Mouse (Mus musculus): ENCODE data around the gene Gmfg. TPM values are rescaled to one million over a fixed set of nuclear protein-coding genes. Genes with fewer than 3 reads are reported as not detected.

The Gmfg gene
- polyA plus RNA-seq, 1 experiment from 2014 or later = 5.3 TPM

DNA sequence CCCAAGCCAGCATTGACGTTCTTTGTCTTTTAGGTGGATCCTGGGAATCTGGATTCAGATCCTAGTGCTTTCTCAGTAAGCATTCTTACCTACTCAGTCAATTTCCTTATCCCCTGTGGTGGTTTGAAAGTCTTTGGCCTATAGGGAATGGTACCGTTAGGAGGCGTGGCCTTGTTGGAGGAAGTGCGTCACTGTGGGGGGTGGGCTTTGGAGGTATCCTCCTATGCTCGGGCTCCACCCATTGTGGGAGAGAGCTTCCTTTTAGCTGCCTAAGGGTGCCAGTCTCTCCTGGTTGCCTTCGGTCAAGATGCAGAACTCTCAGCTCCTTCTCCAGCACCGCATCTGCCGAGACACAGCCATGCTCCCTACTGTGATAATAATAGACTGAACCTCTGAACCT lies 55.1 kb downstream of the Gmfg start:
- no peak overlapping the region for H3K9ac ChIP-seq (replicated peaks)
- no peak for ATAC-seq (ENCODE audit: low FRiP score)
- H3K4me1 ChIP-seq = peaks cover 16% of the 10 kb centered on the region
- 92% methylated on average over 8 of the region's 8 CpGs for WGBS
- H3K4me3 ChIP-seq (replicated peaks) = no peak overlapping the region
- no peaks in the 10 kb centered on the region for H3K9me3 ChIP-seq (replicated peaks)
- peaks cover 4% of the 10 kb centered on the region; the same call in 1 of the 2 replicates for H3K27me3 ChIP-seq (replicated peaks)
- H3K4me2 ChIP-seq = no peak overlapping the region
- H3K36me3 ChIP-seq = no peaks in the 10 kb centered on the region
- no peak overlapping the region for H3K27ac ChIP-seq (replicated peaks)

DNA sequence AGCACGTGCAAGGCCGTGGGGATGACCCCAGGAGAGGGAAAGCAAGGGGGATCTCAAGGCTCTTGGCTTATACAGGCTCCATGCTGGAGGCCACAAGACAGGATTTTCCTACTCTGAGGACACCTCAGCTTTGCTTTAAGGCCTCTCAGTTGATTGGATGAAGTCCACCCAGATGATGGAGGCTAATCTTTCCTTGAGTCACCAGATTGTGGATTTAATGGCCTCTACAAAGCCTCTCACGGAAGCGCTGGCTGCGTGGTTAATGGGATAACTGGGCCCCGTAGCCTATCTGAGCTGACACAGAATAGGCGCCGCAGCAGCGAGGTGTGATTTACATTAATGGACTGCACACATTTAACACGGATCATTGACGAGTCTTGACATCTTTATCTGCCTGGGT lies 58.2 kb downstream of the Gmfg start:
- no peak for ATAC-seq (ENCODE audit: low FRiP score)
- Histone ChIP-seq H3K9ac (replicated peaks) (no peak overlapping the region), H3K9me3 (replicated peaks) (no peaks in the 10 kb centered on the region), H3K27me3 (replicated peaks) (no peaks in the 10 kb centered on the region), H3K4me1 (peaks cover 7% of the 10 kb centered on the region; the same call in 1 of the 2 replicates), H3K27ac (replicated peaks) (no peak overlapping the region; the same call in 1 of the 2 replicates), H3K4me2 (no peak overlapping the region), H3K4me3 (replicated peaks) (no peak overlapping the region), H3K36me3 (no peaks in the 10 kb centered on the region)
- WGBS = 51% methylated on average over 11 of the region's 11 CpGs

Other genes with a start within 250 kb of the Gmfg start
- 6.9 and 18.2 TPM in 2 replicates for gene Eid2, start 169.6 kb upstream of the Gmfg start, polyA plus RNA-seq (2015; fragmentation: Nextera tagmentation; extraction: Ambion mirVana)
- 33.5 and 37.7 TPM in 2 replicates for gene Eid2b, start 159.7 kb upstream of the Gmfg start, polyA plus RNA-seq (2015; fragmentation: Nextera tagmentation; extraction: Ambion mirVana)
- gene Selenov, start 146.3 kb upstream of the Gmfg start, polyA plus RNA-seq (2015; fragmentation: Nextera tagmentation; extraction: Ambion mirVana) = 1.8 and 2.4 TPM in 2 replicates
- 18.6 and 19.8 TPM in 2 replicates for gene Dll3, start 135.2 kb upstream of the Gmfg start, polyA plus RNA-seq (2015; fragmentation: Nextera tagmentation; extraction: Ambion mirVana)
- gene Timm50, start 125.4 kb upstream of the Gmfg start, polyA plus RNA-seq (2015; fragmentation: Nextera tagmentation; extraction: Ambion mirVana) = 125 and 136 TPM in 2 replicates
- 92.8 and 101 TPM in 2 replicates for gene Supt5, start 98.7 kb upstream of the Gmfg start, polyA plus RNA-seq (2015; fragmentation: Nextera tagmentation; extraction: Ambion mirVana)
- 467 and 619 TPM in 2 replicates for gene Rps16, start 86.8 kb upstream of the Gmfg start, polyA plus RNA-seq (2015; fragmentation: Nextera tagmentation; extraction: Ambion mirVana)
- gene Plekhg2, start 64.8 kb upstream of the Gmfg start, polyA plus RNA-seq (2015; fragmentation: Nextera tagmentation; extraction: Ambion mirVana) = 21.4 and 26.5 TPM in 2 replicates
- gene Zfp36, start 57.2 kb upstream of the Gmfg start, polyA plus RNA-seq (2015; fragmentation: Nextera tagmentation; extraction: Ambion mirVana) = 4.2 and 7.5 TPM in 2 replicates
- gene Med29, start 44.7 kb upstream of the Gmfg start, polyA plus RNA-seq (2015; fragmentation: Nextera tagmentation; extraction: Ambion mirVana) = 48.4 and 50.0 TPM in 2 replicates
- gene Paf1, start 44.5 kb upstream of the Gmfg start, polyA plus RNA-seq (2015; fragmentation: Nextera tagmentation; extraction: Ambion mirVana) = 89.3 and 96.0 TPM in 2 replicates
- 16.0 and 18.7 TPM in 2 replicates for gene Lrfn1, start 14.5 kb downstream of the Gmfg start, polyA plus RNA-seq (2015; fragmentation: Nextera tagmentation; extraction: Ambion mirVana)
- gene Ifnl2, start 73.0 kb downstream of the Gmfg start, polyA plus RNA-seq (2015; fragmentation: Nextera tagmentation; extraction: Ambion mirVana) = not detected in 2 replicates
- not detected in 2 replicates for gene Ifnl3, start 85.4 kb downstream of the Gmfg start, polyA plus RNA-seq (2015; fragmentation: Nextera tagmentation; extraction: Ambion mirVana)
- gene Sycn, start 103.4 kb downstream of the Gmfg start, polyA plus RNA-seq (2015; fragmentation: Nextera tagmentation; extraction: Ambion mirVana) = 1.3 TPM in 1 of 2 replicates, not detected in the other
- gene Nccrp1, start 109.8 kb downstream of the Gmfg start, polyA plus RNA-seq (2015; fragmentation: Nextera tagmentation; extraction: Ambion mirVana) = 0.31 and 0.36 TPM in 2 replicates
- 20.3 and 22.8 TPM in 2 replicates for gene Samd4b, start 160.7 kb downstream of the Gmfg start, polyA plus RNA-seq (2015; fragmentation: Nextera tagmentation; extraction: Ambion mirVana)
- 16.0 and 23.1 TPM in 2 replicates for gene Pak4, start 160.7 kb downstream of the Gmfg start, polyA plus RNA-seq (2015; fragmentation: Nextera tagmentation; extraction: Ambion mirVana)
- gene Acp7, start 193.9 kb downstream of the Gmfg start, polyA plus RNA-seq (2015; fragmentation: Nextera tagmentation; extraction: Ambion mirVana) = 0.09 and 0.10 TPM in 2 replicates

All from neural tube, embryonic 15.5 days (tissue).